Mouse (Mus musculus) neural tube, postnatal 0 days (tissue): ENCODE results near the gene Olfr1484. TPM values are rescaled to one million over a fixed set of nuclear protein-coding genes. Genes with fewer than 3 reads are reported as not detected.

Source experiments
- microRNA-seq: library from miRNA; unstranded; fragments of <30 nt; microRNA quantifications from one replicate; pipeline ENCODE4, GENCODE M21; 2016
- polyA plus RNA-seq: library from polyadenylated mRNA; unstranded; fragments of >200 nt; fragmentation: Nextera tagmentation; extraction: Ambion mirVana; gene quantifications from 2 replicates; pipeline ENCODE4 v1.2.1, GENCODE M21; 2015

Olfr1484 gene
- not detected in 2 replicates for polyA plus RNA-seq

GRCm38 (mm10) chr19:13583211-13583610, at the start of gene Olfr1484:
Gene Olfr1484, plus strand, starts transcription at chr19:13583511.

GRCm38 (mm10) chr19:13617075-13617474, 33.8 kb downstream of the Olfr1484 start, which contains the start of gene Olfr1487:
Gene Olfr1487, plus strand, starts transcription at chr19:13617375.

GRCm38 (mm10) chr19:13631321-13631720, 48.0 kb downstream of the Olfr1484 start, which contains the start of gene Olfr1489:
Gene Olfr1489, plus strand, starts transcription at chr19:13631621.

Small RNA genes within 50 kb of the gene (microRNA-seq; reads per million reads assigned to microRNA genes)
- gene Gm22323, result not detected
- gene Gm23931, result not detected

Other genes starting within 250 kb of the Olfr1484 start
- gene Olfr1466, start 244.6 kb upstream of the Olfr1484 start, polyA plus RNA-seq, result not detected in 2 replicates
- not detected in 2 replicates for gene Olfr1467, start 221.3 kb upstream of the Olfr1484 start, polyA plus RNA-seq
- gene Olfr1469, start 175.7 kb upstream of the Olfr1484 start, polyA plus RNA-seq, result not detected in 2 replicates
- gene Olfr1471, start 140.1 kb upstream of the Olfr1484 start, polyA plus RNA-seq, result not detected in 2 replicates
- not detected in 2 replicates for gene Olfr1472, start 127.4 kb upstream of the Olfr1484 start, polyA plus RNA-seq
- not detected in 2 replicates for gene Olfr1474, start 113.9 kb upstream of the Olfr1484 start, polyA plus RNA-seq
- gene Olfr1475, start 103.3 kb upstream of the Olfr1484 start, polyA plus RNA-seq, result not detected in 2 replicates
- not detected in 2 replicates for gene Olfr1477, start 83.0 kb upstream of the Olfr1484 start, polyA plus RNA-seq
- gene Olfr1480, start 55.6 kb upstream of the Olfr1484 start, polyA plus RNA-seq, result not detected in 2 replicates
- gene Olfr1487, start 33.9 kb downstream of the Olfr1484 start, polyA plus RNA-seq, result not detected in 2 replicates
- gene Olfr1489, start 48.1 kb downstream of the Olfr1484 start, polyA plus RNA-seq, result not detected in 2 replicates
- not detected in 2 replicates for gene Olfr1490, start 67.6 kb downstream of the Olfr1484 start, polyA plus RNA-seq
- not detected in 2 replicates for gene Olfr1491, start 113.8 kb downstream of the Olfr1484 start, polyA plus RNA-seq
- gene Olfr1493-ps1, start 139.8 kb downstream of the Olfr1484 start, polyA plus RNA-seq, result not detected in 2 replicates
- not detected in 2 replicates for gene Olfr1494, start 156.2 kb downstream of the Olfr1484 start, polyA plus RNA-seq
- gene Olfr1495, start 181.1 kb downstream of the Olfr1484 start, polyA plus RNA-seq, result not detected in 2 replicates
- not detected in 2 replicates for gene Olfr1496, start 194.4 kb downstream of the Olfr1484 start, polyA plus RNA-seq
- gene Olfr1497, start 214.7 kb downstream of the Olfr1484 start, polyA plus RNA-seq, result not detected in 2 replicates
- gene Olfr1499, start 235.9 kb downstream of the Olfr1484 start, polyA plus RNA-seq, result not detected in 2 replicates
- not detected in 2 replicates for gene Olfr1500, start 247.0 kb downstream of the Olfr1484 start, polyA plus RNA-seq